7 mouse cellular contexts compared by ENCODE assay signal in the genomic region with DNA sequence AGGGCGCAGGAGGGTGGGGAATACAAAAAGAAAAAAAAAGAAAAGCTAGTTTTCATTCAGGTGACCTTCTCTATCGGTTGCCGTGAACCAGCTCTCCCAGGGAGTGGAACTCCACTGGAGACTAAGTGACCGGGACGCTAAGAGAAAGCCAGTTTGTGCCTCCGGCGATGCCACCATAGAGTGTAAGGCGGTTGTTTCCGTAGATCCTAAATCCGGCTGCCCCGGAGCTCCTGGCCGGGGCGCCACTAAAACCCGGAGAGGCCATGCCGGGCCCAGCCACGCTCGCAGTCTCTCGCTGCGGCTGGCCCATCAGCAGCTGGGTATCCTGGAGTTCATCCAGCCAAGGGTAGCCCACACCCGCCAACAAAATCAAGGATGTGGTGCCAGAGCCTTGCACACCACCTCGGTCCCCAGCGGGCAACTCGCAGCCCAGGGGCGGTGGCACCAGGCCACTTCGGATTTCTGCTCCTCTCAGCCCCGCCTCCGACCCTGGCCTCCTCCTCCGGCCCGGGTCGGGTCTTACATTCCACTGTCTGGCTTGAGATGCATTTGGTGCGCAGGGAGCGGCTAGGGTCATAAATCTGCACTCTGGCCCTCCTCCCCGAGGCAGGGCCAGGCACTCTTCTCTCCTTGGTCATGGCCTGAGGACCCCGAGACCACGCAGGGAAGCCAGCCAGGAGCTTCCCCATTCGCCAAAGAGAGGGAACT. TPM values are rescaled to one million over a fixed set of nuclear protein-coding genes. Genes with fewer than 3 reads are reported as not detected.
DNase-seq lines count a peak whose midpoint lies in the region; ATAC-seq and TF ChIP-seq lines count a peak whose summit lies in the region.

No protein-coding gene starts in this region.

- peak overlapping the region; percentile 98 for H3K9ac ChIP-seq in intestine, embryonic 15.5 days
- H3K9ac ChIP-seq in limb, embryonic 11.5 days (ENCODE audit: low read length): peak overlapping the region; percentile 99
- H3K9ac ChIP-seq in midbrain, embryonic 12.5 days (replicated peaks): peak overlapping the region; percentile 99

- under 1% methylated on average over 36 of the region's 36 CpGs for whole genome bisulfite sequencing in intestine, embryonic 15.5 days
- under 1% methylated on average over 36 of the region's 36 CpGs for WGBS in limb, embryonic 11.5 days
- WGBS in midbrain, embryonic 12.5 days: under 1% methylated on average over 36 of the region's 36 CpGs
- WGBS in spleen, adult 2 months: under 1% methylated on average over 36 of the region's 36 CpGs

- no peaks in the 10 kb centered on the region for H3K9me3 ChIP-seq in intestine, embryonic 15.5 days
- no peaks in the 10 kb centered on the region for H3K9me3 ChIP-seq in limb, embryonic 11.5 days (ENCODE audit: control insufficient read depth, low read length)
- H3K9me3 ChIP-seq in midbrain, embryonic 12.5 days: no peaks in the 10 kb centered on the region

- ATAC-seq in intestine, embryonic 15.5 days: peak; percentile 60
- ATAC-seq in limb, embryonic 11.5 days (ENCODE audit: insufficient number of reproducible peaks, low FRiP score, low TSS enrichment, low read depth): peak; percentile 22
- ATAC-seq in midbrain, embryonic 12.5 days (ENCODE audit: low FRiP score, low read depth): no peak

- H3K4me2 ChIP-seq in intestine, embryonic 15.5 days (replicated peaks): peak overlapping the region; percentile 86
- H3K4me2 ChIP-seq in limb, embryonic 11.5 days (ENCODE audit: low read depth, severe bottlenecking): peak overlapping the region; percentile 71
- H3K4me2 ChIP-seq in midbrain, embryonic 12.5 days (replicated peaks): peak overlapping the region; percentile 88

- no peaks in the 10 kb centered on the region for H3K27me3 ChIP-seq in intestine, embryonic 15.5 days (replicated peaks)
- no peaks in the 10 kb centered on the region for H3K27me3 ChIP-seq in limb, embryonic 11.5 days (ENCODE audit: control insufficient read depth, insufficient read depth, low read length)
- H3K27me3 ChIP-seq in midbrain, embryonic 12.5 days: peaks cover 10% of the 10 kb centered on the region; the same call in 1 of the 2 replicates
- H3K27me3 ChIP-seq in spleen, adult 2 months (ENCODE audit: control insufficient read depth, insufficient read depth, low read length): peaks cover 23% of the 10 kb centered on the region

- peak overlapping the region; percentile 100 for H3K27ac ChIP-seq in intestine, embryonic 15.5 days
- peak overlapping the region; percentile 100 for H3K27ac ChIP-seq in limb, embryonic 11.5 days (replicated peaks; ENCODE audit: low read depth, low read length)
- H3K27ac ChIP-seq in midbrain, embryonic 12.5 days (replicated peaks): peak overlapping the region; percentile 100
- H3K27ac ChIP-seq in spleen, adult 2 months (ENCODE audit: insufficient read depth, low read length): peak overlapping the region; percentile 92

- TF ChIP-seq POLR2A in spleen, adult 2 months (IDR thresholded peaks at IDR 0.05; ENCODE audit: low read depth, low read length): peak; percentile 44

- DNase-seq in adrenal gland, postnatal 25 days: peak; percentile 95
- peak; percentile 94 for DNase-seq in embryo, embryonic 11 days
- DNase-seq in gastrocnemius, postnatal 4 days (ENCODE audit: low spot score in 2 of 2): peak; percentile 86 to 94
- DNase-seq in limb, embryonic 11.5 days (ENCODE audit: low spot score): peak; percentile 94
- peak in 1 of 2 experiments; percentile 28 for DNase-seq in spleen, adult 2 months (ENCODE audit: low read depth in 1 of 2, low spot score in 2 of 2)

- H3K4me1 ChIP-seq in intestine, embryonic 15.5 days (replicated peaks): peaks cover 14% of the 10 kb centered on the region; the same call in 1 of the 2 replicates
- H3K4me1 ChIP-seq in limb, embryonic 11.5 days (ENCODE audit: control insufficient read depth, insufficient read depth, low read length): peaks cover 19% of the 10 kb centered on the region
- peaks cover 36% of the 10 kb centered on the region for H3K4me1 ChIP-seq in midbrain, embryonic 12.5 days
- peaks cover 5% of the 10 kb centered on the region for H3K4me1 ChIP-seq in spleen, adult 2 months (ENCODE audit: control insufficient read depth, insufficient read depth, insufficient read length)

- no peak for TF ChIP-seq CTCF in spleen, adult 2 months (IDR thresholded peaks at IDR 0.05; ENCODE audit: extremely low read depth, insufficient read depth, insufficient read length, insufficient replicate concordance)

- no peaks in the 10 kb centered on the region for H3K36me3 ChIP-seq in intestine, embryonic 15.5 days
- no peaks in the 10 kb centered on the region for H3K36me3 ChIP-seq in limb, embryonic 11.5 days (ENCODE audit: control insufficient read depth, insufficient read depth, low read length)
- H3K36me3 ChIP-seq in midbrain, embryonic 12.5 days: no peaks in the 10 kb centered on the region
- no peaks in the 10 kb centered on the region for H3K36me3 ChIP-seq in spleen, adult 2 months (ENCODE audit: control insufficient read depth, insufficient read depth, low read length)

- H3K4me3 ChIP-seq in intestine, embryonic 15.5 days (replicated peaks): peak overlapping the region; percentile 94
- peak overlapping the region; percentile 93 for H3K4me3 ChIP-seq in limb, embryonic 11.5 days (ENCODE audit: low read depth, low read length)
- peak overlapping the region; percentile 90 for H3K4me3 ChIP-seq in midbrain, embryonic 12.5 days
- peak overlapping the region; percentile 67 for H3K4me3 ChIP-seq in spleen, adult 2 months (ENCODE audit: extremely low read depth, insufficient read depth, insufficient read length)

RNA-seq across cellular contexts. Expression of a gene that starts 4.0 kb away (rescaled TPM):
- total RNA-seq in adrenal gland, postnatal 25 days (2021): 114 and 123 TPM in 2 replicates
- 10 to 100 TPM; 82.2 TPM for total RNA-seq in gastrocnemius, postnatal 4 days (2021)
- polyA plus RNA-seq in intestine, embryonic 15.5 days (2015; fragmentation: Nextera tagmentation; extraction: Ambion mirVana): 19.5 and 21.6 TPM in 2 replicates
- 42.2 and 43.3 TPM in 2 replicates for polyA plus RNA-seq in limb, embryonic 11.5 days (2014; fragmentation: Nextera tagmentation; extraction: Ambion mirVana)
- 61.1 and 64.1 TPM in 2 replicates for polyA plus RNA-seq in midbrain, embryonic 12.5 days (2016; fragmentation: Nextera tagmentation; extraction: Ambion mirVana)
- 37.3 and 47.1 TPM in 2 replicates for polyA plus RNA-seq in spleen, adult 2 months (2012; rRNA removed)
